Mouse (Mus musculus) midbrain, embryonic 10.5 days (tissue): Measurements from ENCODE around the gene Nfkbil1. TPM values are rescaled to one million over a fixed set of nuclear protein-coding genes. Genes with fewer than 3 reads are reported as not detected.

Experiments used
- DNase-seq: peaks from one replicate; pipeline ENCODE4 v3.0.0-alpha.2; 2017; ENCODE audit warnings: low spot score
- H3K27ac ChIP-seq: fragments of 300-500 bp; sonication (generic); replicated peaks from 2 replicates; pipeline ENCODE4 v1.5.1; 2016; ENCODE audit warnings: mild to moderate bottlenecking
- H3K27me3 ChIP-seq: fragments of 300-500 bp; sonication (generic); 2 replicates; pipeline ENCODE4 v1.6.1; 2016; ENCODE audit warnings: low read depth, mild to moderate bottlenecking; ENCODE audit not compliant: poor library complexity, severe bottlenecking
- H3K36me3 ChIP-seq: fragments of 300-500 bp; sonication (generic); 2 replicates; pipeline ENCODE4 v1.6.1; 2016; ENCODE audit warnings: mild to moderate bottlenecking, moderate library complexity
- H3K4me1 ChIP-seq: fragments of 300-500 bp; sonication (generic); 2 replicates; pipeline ENCODE4 v1.6.1; 2016
- H3K4me3 ChIP-seq: fragments of 300-500 bp; sonication (generic); 2 replicates; pipeline ENCODE4 v1.5.1; 2016; ENCODE audit warnings: mild to moderate bottlenecking, moderate library complexity
- H3K9me3 ChIP-seq: fragments of 300-500 bp; sonication (generic); replicated peaks from 2 replicates; pipeline ENCODE4 v1.6.1; 2016; ENCODE audit warnings: mild to moderate bottlenecking
- WGBS: fragments of 180-500 bp; shearing (Covaris S2); methylation state at CpG from one replicate; pipeline ENCODE4 v1.1.7; 2016; 5-methylcytosine and 5-hydroxymethylcytosine counted together
- polyA plus RNA-seq: library from polyadenylated mRNA; unstranded; fragments of >200 nt; fragmentation: Nextera tagmentation; extraction: Ambion mirVana; gene quantifications from 2 replicates; pipeline ENCODE4 v1.2.1, GENCODE M21; 2016

Nfkbil1 gene
- polyA plus RNA-seq, 1 experiment from 2014 or later = 11.7 TPM

DNA sequence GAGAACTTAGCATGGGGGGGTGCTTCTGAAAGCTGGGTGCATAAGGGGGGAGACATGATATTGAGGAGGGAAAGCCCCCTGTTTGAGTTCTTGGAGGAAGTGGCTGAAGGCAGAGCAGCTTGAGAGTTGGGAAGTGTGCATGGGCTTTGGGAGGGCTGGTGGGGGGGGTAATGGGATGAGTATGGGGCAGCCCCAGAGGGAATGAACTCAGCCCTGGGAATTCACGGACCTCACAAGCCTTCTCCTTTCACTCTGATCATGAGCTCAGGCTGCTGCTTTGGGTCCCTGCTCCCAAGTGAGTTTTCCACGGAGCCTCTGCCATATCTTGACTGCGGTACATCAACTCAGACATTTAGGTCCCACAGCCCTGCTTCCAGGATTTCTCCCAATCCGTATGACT is 33.1 kb downstream of the Nfkbil1 start:
- no peak for DNase-seq
- H3K27me3 ChIP-seq = peaks cover 67% of the 10 kb centered on the region
- no peak overlapping the region for H3K4me3 ChIP-seq
- H3K36me3 ChIP-seq = no peaks in the 10 kb centered on the region
- peaks cover 12% of the 10 kb centered on the region; the same call in 1 of the 2 replicates for H3K4me1 ChIP-seq
- H3K27ac ChIP-seq = no peak overlapping the region
- WGBS = 83% methylated on average over 4 of the region's 4 CpGs
- no peaks in the 10 kb centered on the region for H3K9me3 ChIP-seq

DNA sequence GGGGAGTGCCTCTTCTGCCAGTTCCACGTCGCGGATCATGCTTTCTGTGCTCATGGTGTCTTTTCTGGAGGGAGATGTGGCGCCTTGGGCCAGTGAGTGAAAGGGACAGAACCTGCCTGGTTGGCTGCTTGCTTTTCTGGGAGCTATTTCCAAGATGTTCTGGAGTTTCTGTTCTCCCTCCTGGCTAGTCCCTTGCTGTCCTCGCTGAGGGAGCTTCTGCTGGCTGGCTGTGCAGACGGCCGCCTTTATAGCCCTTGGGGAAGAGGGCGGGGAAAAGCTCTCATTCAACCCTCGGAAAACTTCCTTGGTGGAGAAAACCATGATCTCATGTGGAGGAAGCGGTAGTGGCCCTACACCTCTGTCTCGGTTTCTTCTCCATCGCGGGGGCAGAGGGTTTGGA is 33.8 kb downstream of the Nfkbil1 start, which contains the start of gene Tnf:
Gene Tnf, minus strand, starts transcription at position 221 of the 400 bp plus-strand sequence.
- Histone ChIP-seq H3K4me1 (peaks cover 12% of the 10 kb centered on the region; the same call in 1 of the 2 replicates), H3K27ac (no peak within 1 kb of the TSS), H3K4me3 (no peak within 1 kb of the TSS), H3K9me3 (no peaks in the 10 kb centered on the region), H3K27me3 (peaks cover 74% of the 10 kb centered on the region), H3K36me3 (no peaks in the 10 kb centered on the region)
- 55% methylated on average over 13 of the region's 13 CpGs for WGBS
- DNase-seq = no peak

DNA sequence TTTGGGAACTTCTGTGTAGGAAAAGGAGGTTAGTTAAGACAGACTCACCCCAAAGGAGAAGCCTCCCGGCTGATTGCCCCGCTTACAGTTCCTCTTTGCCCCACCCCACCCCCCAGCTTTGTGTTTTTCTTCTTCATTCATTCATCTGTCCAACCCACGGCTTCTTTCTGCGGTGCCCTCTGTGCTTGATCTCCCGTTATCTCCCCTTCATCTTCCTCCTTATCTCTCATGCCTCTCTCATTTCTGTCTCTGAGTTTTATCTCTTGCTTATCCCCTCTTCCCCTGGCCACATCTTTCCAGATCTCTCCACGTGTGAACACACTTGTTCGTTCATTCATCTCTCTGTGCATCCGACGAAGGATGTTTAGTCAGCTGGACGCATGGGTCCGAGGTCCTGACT is 34.5 kb downstream of the Nfkbil1 start:
- H3K27me3 ChIP-seq = peaks cover 80% of the 10 kb centered on the region
- WGBS = 76% methylated on average over 11 of the region's 11 CpGs

DNA sequence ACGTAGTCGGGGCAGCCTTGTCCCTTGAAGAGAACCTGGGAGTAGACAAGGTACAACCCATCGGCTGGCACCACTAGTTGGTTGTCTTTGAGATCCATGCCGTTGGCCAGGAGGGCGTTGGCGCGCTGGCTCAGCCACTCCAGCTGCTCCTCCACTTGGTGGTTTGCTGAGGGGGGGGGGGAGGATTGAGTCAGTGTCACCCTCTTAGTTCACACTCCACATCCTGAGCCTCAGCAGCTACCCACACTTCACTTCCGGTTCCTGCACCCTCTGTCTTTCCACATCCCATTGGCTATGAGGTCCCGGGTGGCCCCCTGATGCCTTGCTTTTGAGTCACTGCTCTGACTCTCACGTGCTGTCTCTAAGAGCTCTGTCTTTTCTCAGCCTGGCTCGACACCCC is 35.2 kb downstream of the Nfkbil1 start:
- Histone ChIP-seq H3K27ac (no peak overlapping the region), H3K9me3 (no peaks in the 10 kb centered on the region), H3K4me1 (peaks cover 22% of the 10 kb centered on the region), H3K36me3 (no peaks in the 10 kb centered on the region), H3K27me3 (peaks cover 86% of the 10 kb centered on the region), H3K4me3 (no peak overlapping the region)
- 84% methylated on average over 11 of the region's 11 CpGs for WGBS
- DNase-seq = no peak

More for the DNA sequence above, 34.5 kb downstream of the Nfkbil1 start:
- no peak overlapping the region for H3K4me3 ChIP-seq
- no peak for DNase-seq
- H3K9me3 ChIP-seq = no peaks in the 10 kb centered on the region
- H3K4me1 ChIP-seq = peaks cover 15% of the 10 kb centered on the region
- H3K27ac ChIP-seq = no peak overlapping the region
- no peaks in the 10 kb centered on the region for H3K36me3 ChIP-seq

DNA sequence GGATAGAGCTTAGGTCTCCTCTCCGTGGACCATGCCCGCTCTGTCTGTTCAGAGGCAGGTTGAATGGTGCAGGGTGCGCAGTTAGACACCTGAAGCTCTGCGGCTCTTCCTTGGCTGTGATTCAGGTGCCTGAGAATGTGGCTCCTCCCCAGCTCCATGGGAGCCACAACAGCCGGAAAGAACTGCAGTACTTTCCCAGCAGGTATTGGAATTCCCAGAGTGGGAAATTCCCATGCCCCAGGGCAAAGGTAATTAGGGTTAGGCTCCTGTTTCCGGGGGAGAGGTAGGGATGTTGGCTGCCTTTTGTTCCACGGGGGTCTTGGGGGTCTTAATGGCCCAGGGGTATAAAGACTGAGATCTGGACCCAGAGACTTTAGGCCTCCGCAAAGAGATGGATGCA is 36.6 kb downstream of the Nfkbil1 start:
- no peaks in the 10 kb centered on the region for H3K36me3 ChIP-seq
- no peak overlapping the region for H3K4me3 ChIP-seq
- H3K4me1 ChIP-seq = peaks cover 36% of the 10 kb centered on the region
- H3K27ac ChIP-seq = no peak overlapping the region
- no peaks in the 10 kb centered on the region for H3K9me3 ChIP-seq
- WGBS = 34% methylated on average over 8 of the region's 8 CpGs
- H3K27me3 ChIP-seq = peaks cover 86% of the 10 kb centered on the region
- no peak for DNase-seq

DNA sequence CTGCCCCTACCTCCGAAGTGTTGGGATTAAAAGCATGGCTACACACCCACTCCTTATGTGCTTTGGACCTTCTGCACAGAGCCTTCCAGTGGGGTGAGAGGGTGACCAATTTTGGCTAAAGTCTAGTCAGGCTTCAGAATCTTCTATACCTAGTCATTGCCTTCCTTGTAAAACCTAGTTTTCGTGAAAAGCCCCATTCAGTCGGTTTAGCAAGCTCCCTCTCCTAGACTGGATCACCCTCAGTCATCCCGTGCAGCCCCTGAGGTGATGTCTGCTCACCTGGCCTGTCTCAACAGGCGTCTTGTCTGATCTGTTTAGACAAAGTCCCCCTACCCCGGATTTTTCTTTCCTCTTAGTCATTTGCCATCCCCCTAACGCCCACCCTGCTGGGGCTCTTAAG is 37.6 kb downstream of the Nfkbil1 start:
- Histone ChIP-seq H3K4me1 (peaks cover 36% of the 10 kb centered on the region), H3K36me3 (no peaks in the 10 kb centered on the region), H3K27ac (no peak overlapping the region), H3K9me3 (no peaks in the 10 kb centered on the region), H3K27me3 (peaks cover 86% of the 10 kb centered on the region), H3K4me3 (no peak overlapping the region)
- DNase-seq = no peak
- 64% methylated on average over 7 of the region's 7 CpGs for WGBS

DNA sequence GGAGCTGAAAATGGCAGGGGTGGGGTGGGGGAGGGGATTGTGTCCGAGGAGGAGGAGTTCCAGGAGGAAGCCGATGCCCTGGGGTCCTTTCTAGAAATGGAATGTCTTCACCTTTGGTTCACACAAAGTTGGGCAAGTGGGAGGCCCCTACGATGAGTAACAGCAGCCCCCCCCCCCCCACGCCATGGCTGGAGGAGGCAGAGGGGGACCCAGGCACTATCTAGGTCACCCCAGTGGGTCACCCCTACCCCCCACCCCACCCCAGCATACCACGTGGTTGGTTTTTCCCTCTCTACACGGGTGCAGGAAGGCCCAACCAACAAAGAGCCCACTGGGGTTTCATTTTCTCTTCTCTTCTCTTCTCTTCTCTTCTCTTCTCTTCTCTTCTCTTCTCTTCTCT is 38.5 kb downstream of the Nfkbil1 start:
- H3K27ac ChIP-seq = no peak overlapping the region
- H3K9me3 ChIP-seq = no peaks in the 10 kb centered on the region
- H3K36me3 ChIP-seq = no peaks in the 10 kb centered on the region
- DNase-seq = no peak
- peaks cover 79% of the 10 kb centered on the region for H3K27me3 ChIP-seq
- WGBS = 36% methylated on average over 6 of the region's 6 CpGs
- no peak overlapping the region for H3K4me3 ChIP-seq
- H3K4me1 ChIP-seq = peaks cover 36% of the 10 kb centered on the region

DNA sequence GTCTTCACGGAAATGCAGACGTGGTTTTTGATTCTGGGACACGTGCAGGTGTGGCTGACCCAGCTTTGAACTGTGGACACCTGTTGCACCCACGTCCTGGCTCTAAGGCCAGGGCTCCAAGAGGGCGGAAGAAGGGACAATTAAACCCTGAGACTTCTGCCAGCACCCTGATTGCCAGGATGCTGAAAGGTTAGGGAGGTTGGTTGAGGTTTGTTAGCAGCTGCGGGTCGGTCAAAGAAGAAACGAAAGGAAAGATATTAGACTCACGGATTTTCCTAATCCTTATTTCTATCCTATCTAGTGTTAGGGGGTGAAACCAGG is 39.3 kb downstream of the Nfkbil1 start:
- peaks cover 29% of the 10 kb centered on the region for H3K4me1 ChIP-seq
- peaks cover 71% of the 10 kb centered on the region for H3K27me3 ChIP-seq
- peak overlapping the region; percentile 59 for H3K4me3 ChIP-seq
- H3K9me3 ChIP-seq = no peaks in the 10 kb centered on the region
- no peak for DNase-seq
- H3K27ac ChIP-seq = no peak overlapping the region
- no peaks in the 10 kb centered on the region for H3K36me3 ChIP-seq
- 34% methylated on average over 9 of the region's 9 CpGs for WGBS

DNA sequence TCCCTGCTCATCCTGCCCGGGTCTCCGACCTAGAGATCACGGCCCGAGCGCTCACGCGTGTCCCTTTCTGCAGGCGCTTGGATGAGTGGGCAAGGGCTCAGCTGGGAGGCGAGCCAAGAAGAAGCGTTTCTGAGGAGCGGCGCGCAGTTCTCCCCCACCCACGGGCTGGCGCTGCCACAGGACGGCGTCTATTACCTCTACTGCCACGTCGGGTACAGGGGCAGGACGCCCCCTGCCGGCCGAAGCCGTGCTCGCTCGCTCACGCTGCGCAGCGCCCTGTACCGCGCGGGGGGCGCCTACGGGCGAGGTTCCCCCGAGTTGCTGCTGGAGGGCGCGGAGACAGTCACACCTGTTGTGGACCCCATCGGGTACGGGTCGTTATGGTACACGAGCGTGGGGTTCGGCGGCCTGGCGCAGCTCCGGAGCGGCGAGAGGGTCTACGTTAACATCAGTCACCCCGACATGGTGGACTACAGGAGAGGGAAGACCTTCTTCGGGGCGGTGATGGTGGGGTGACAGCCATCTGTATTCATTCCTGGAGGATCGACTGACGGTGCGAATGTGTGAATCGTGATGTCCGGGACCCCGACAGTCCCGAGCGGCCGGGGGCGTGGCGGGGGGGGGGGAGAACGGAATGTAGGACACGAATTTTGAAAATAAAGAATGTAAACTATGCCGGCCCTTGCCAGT is 39.8 kb downstream of the Nfkbil1 start:
- no peaks in the 10 kb centered on the region for H3K9me3 ChIP-seq
- peak; percentile 80 for DNase-seq
- H3K4me3 ChIP-seq = peak overlapping the region; percentile 59
- no peaks in the 10 kb centered on the region for H3K36me3 ChIP-seq
- H3K27me3 ChIP-seq = peaks cover 66% of the 10 kb centered on the region
- H3K4me1 ChIP-seq = peaks cover 29% of the 10 kb centered on the region
- WGBS = 3% methylated on average over 66 of the region's 66 CpGs
- H3K27ac ChIP-seq = peak overlapping the region; percentile 61

DNA sequence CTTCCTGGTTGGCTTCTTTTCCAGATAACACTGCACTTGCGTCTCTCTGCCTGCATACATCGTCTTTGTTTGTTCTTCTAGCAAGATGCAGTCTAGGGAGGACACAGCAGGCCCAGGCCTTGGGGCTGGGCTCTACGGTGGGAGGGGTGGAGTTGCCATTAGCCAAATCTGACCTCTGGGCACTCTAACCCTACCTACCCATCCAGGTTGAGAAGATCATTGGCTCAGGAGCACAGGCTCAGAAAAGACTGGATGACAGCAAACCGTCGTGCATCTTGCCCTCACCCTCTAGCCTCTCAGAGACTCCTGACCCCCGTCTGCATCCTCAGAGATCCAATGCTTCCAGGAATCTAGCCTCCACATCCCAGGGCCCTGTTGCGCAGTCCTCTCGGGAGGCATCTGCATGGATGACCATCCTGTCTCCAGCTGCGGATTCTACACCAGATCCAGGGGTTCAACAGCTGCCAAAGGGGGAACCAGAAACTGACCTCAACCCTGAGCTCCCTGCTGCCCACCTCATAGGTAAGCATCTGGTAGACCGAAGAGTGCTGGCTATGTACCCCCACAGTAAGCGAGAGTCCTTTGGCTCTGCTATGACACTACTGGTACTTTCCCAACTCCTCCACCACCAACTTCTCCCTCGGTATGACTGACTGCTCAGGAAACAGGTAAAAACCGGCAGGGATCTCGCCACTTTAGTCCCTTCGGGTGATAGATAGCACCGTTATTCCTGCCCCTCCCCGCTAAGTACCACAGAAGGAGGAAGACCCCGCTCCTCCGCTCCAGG is 40.6 kb downstream of the Nfkbil1 start:
- no peak for DNase-seq

DNA sequence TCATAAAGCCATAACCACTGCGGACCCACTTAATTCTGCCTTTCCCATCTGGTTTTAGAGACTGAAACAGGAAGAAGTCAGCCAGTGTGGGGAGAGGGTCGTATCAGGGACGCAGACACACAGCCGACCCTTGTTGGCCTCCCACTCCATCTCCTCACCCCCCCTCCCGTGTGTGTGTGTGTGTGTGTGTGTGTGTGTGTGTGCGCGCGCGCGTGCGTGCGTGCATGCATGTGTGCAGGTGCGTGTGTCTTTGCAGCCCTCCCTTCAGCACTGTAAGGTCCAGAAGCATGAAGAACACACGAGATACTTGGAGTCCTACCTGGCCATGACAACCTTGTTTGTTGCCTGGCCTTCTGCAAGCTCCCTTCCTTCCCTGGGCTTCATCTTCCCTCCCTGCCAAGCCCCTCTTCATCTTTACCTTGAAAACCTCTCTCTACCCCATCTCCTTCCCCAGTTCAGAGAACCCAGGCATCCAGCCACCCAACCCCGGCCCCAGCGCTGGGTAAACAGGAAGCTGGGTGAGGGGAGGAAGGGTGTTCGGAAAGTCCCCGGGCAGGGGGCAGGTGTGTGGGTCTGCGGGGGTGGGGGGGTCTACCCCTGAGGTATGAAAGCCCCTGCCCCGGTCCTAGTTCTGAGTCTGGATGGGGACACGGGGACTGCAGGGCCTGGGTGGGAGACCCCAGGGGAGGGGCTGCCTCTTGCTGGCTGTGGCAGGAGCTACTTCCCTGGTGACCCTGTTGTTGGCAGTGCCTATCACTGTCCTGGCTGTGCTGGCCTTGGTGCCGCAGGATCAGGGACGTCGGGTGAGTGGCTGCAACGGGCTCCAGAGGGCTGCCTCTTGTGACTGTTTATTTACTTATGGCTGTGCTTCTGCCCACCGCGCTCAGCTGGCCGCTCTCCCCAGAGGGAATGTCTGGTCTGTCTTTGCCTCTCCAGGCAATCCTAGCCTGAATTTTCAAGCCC is 41.4 kb downstream of the Nfkbil1 start, which contains the start of gene Ltb:
Gene Ltb, plus strand, starts transcription at position 559 of the 963 bp plus-strand sequence.
- H3K36me3 ChIP-seq = no peaks in the 10 kb centered on the region
- H3K27ac ChIP-seq = 0 out of 2 replicates have a peak within 1 kb of the TSS, but pooled peaks have one; percentile 28
- no peak for DNase-seq
- H3K9me3 ChIP-seq = no peaks in the 10 kb centered on the region
- peak within 1 kb of the TSS; percentile 59 for H3K4me3 ChIP-seq
- H3K4me1 ChIP-seq = peaks cover 23% of the 10 kb centered on the region
- 70% methylated on average over 28 of the region's 28 CpGs for WGBS
- peaks cover 59% of the 10 kb centered on the region for H3K27me3 ChIP-seq

More for the DNA sequence above, 40.6 kb downstream of the Nfkbil1 start:
- 44% methylated on average over 19 of the region's 19 CpGs for WGBS
- peaks cover 59% of the 10 kb centered on the region for H3K27me3 ChIP-seq
- peak overlapping the region; percentile 59 for H3K4me3 ChIP-seq
- peaks cover 27% of the 10 kb centered on the region for H3K4me1 ChIP-seq
- H3K27ac ChIP-seq = peak overlapping the region; percentile 61
- H3K9me3 ChIP-seq = no peaks in the 10 kb centered on the region
- H3K36me3 ChIP-seq = no peaks in the 10 kb centered on the region

DNA sequence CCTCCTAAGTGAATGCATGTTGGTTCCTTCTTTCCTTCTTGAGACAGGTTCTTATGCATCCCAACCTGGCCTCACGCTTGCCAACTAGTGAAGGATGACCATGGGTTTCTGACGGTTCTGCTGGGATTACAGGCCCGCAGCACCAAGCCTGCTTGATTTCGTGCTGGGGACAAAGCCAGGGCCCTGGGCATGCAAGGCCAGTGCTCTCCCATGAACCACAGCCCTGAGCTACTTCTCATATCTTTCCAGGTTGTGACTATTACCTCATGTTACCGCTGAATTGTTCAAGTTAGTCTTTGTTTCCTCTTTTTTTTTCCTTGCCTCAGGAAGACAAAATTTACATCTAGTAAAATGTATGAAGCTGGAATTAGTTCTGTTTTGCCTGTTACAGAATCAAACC is 42.7 kb downstream of the Nfkbil1 start:
- H3K9me3 ChIP-seq = no peaks in the 10 kb centered on the region
- H3K27me3 ChIP-seq = peaks cover 51% of the 10 kb centered on the region
- no peak overlapping the region for H3K27ac ChIP-seq
- no peak for DNase-seq
- no peaks in the 10 kb centered on the region for H3K36me3 ChIP-seq
- 87% methylated on average over 5 of the region's 5 CpGs for WGBS
- no peak overlapping the region for H3K4me3 ChIP-seq
- peaks cover 26% of the 10 kb centered on the region for H3K4me1 ChIP-seq
